Mouse (Mus musculus): ENCODE data around the gene Adgrl1. TPM values are rescaled to one million over a fixed set of nuclear protein-coding genes. Genes with fewer than 3 reads are reported as not detected.

Gene Adgrl1
- polyA plus RNA-seq, 2 experiments from 2014 or later: 8.9 to 11.5 TPM

GRCm38 (mm10) chr8:83901566-83902485 lies 1.9 kb downstream of the Adgrl1 start:
- no peak for ATAC-seq

GRCm38 (mm10) chr8:83902961-83903666 lies 3.2 kb downstream of the Adgrl1 start:
- no peak for ATAC-seq

GRCm38 (mm10) chr8:83908583-83908982 lies 8.7 kb downstream of the Adgrl1 start:
- ATAC-seq: no peak

GRCm38 (mm10) chr8:83909311-83909710 lies 9.4 kb downstream of the Adgrl1 start:
- no peak for ATAC-seq

- no peak for ATAC-seq
Observed at GRCm38 (mm10) chr8:83911809-83912731, 12.2 kb downstream of the Adgrl1 start.

GRCm38 (mm10) chr8:83914232-83914631 lies 14.3 kb downstream of the Adgrl1 start:
- ATAC-seq: no peak

GRCm38 (mm10) chr8:83914860-83915259 lies 15.0 kb downstream of the Adgrl1 start:
- ATAC-seq: no peak

GRCm38 (mm10) chr8:83916015-83916414 lies 16.1 kb downstream of the Adgrl1 start:
- ATAC-seq: no peak

- no peak for ATAC-seq
Observed at GRCm38 (mm10) chr8:83917566-83917965, 17.7 kb downstream of the Adgrl1 start.

GRCm38 (mm10) chr8:83921558-83921957 lies 21.7 kb downstream of the Adgrl1 start:
- ATAC-seq: peak; percentile 54

GRCm38 (mm10) chr8:83922727-83923126 lies 22.8 kb downstream of the Adgrl1 start:
- ATAC-seq: no peak

- no peak for ATAC-seq
Observed at GRCm38 (mm10) chr8:83924585-83924984, 24.7 kb downstream of the Adgrl1 start.

GRCm38 (mm10) chr8:83926266-83926665 lies 26.4 kb downstream of the Adgrl1 start:
- ATAC-seq: no peak

GRCm38 (mm10) chr8:83934222-83934621 lies 34.3 kb downstream of the Adgrl1 start:
- ATAC-seq: no peak

GRCm38 (mm10) chr8:83934994-83935393 lies 35.1 kb downstream of the Adgrl1 start:
- no peak for ATAC-seq

GRCm38 (mm10) chr8:83935435-83935834 lies 35.5 kb downstream of the Adgrl1 start:
- no peak for ATAC-seq

GRCm38 (mm10) chr8:83937645-83938044 lies 37.7 kb downstream of the Adgrl1 start:
- no peak for ATAC-seq

GRCm38 (mm10) chr8:83938330-83938729 lies 38.4 kb downstream of the Adgrl1 start:
- ATAC-seq: no peak

GRCm38 (mm10) chr8:83941066-83941677 lies 41.3 kb downstream of the Adgrl1 start:
- no peak for ATAC-seq

GRCm38 (mm10) chr8:83942446-83942845 lies 42.5 kb downstream of the Adgrl1 start:
- ATAC-seq: no peak

GRCm38 (mm10) chr8:83945540-83945939 lies 45.6 kb downstream of the Adgrl1 start:
- ATAC-seq: no peak

- ATAC-seq: no peak
Observed at GRCm38 (mm10) chr8:83954749-83955105, 54.8 kb downstream of the Adgrl1 start.

All from CD4-positive, CD25-positive, alpha-beta regulatory T cell, adult 4 months (primary cell).